Mouse (Mus musculus) spleen, adult 2 months (tissue): ENCODE results near the gene Etl4.

Experiments
- CTCF ChIP-seq: fragments of 200-500 bp; IDR thresholded peaks from 2 replicates; pipeline ENCODE4 v1.5.1; 2011; ENCODE audit warnings: mild to moderate bottlenecking, inconsistent platforms; ENCODE audit not compliant: insufficient read depth, insufficient read length, insufficient replicate concordance; ENCODE audit errors: extremely low read depth
- POLR2A ChIP-seq: fragments of 200-500 bp; IDR thresholded peaks from 2 replicates; pipeline ENCODE4 v1.6.1; 2011; ENCODE audit warnings: low read depth, low read length, inconsistent platforms

DNA sequence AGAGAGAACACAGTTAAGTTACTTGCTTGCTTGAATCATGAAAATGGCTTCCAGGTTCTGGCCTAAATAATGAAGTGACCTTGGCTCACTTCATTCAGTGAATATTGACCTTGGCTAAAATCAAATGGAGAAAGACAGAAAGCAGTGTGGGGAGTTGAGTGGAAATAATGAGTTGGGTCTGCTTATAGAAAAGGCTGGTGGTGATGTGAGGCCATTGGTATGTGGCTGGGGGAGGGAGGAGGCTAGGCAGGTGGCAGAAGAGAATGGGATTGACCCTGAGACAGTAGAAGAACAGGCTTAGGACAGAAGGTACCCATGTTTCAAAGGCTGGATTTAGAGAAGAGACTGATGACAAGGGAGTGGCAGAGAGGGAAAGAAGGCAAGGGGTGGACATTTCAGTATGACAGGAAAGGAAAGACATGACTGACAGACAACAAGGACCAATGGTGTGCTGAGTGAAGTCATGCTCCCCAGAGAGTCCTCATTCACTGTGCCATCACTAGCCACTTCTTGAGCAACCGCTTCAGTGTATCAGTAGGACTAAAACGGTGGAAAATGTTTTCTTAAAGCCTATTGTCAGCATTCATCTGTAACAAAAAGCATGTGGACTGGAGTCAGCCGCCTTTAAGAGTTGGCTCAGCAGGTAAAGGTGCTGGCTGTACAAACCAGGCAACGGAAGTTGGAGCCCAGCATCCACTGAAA is 854.1 kb downstream of the Etl4 start:
- TF ChIP-seq POLR2A (no peak), CTCF (no peak)
